Mouse (Mus musculus): ENCODE data around the gene Gm17387. TPM values are rescaled to one million over a fixed set of nuclear protein-coding genes. Genes with fewer than 3 reads are reported as not detected.

Gm17387 gene
- polyA plus RNA-seq, 1 experiment: not detected

DNA sequence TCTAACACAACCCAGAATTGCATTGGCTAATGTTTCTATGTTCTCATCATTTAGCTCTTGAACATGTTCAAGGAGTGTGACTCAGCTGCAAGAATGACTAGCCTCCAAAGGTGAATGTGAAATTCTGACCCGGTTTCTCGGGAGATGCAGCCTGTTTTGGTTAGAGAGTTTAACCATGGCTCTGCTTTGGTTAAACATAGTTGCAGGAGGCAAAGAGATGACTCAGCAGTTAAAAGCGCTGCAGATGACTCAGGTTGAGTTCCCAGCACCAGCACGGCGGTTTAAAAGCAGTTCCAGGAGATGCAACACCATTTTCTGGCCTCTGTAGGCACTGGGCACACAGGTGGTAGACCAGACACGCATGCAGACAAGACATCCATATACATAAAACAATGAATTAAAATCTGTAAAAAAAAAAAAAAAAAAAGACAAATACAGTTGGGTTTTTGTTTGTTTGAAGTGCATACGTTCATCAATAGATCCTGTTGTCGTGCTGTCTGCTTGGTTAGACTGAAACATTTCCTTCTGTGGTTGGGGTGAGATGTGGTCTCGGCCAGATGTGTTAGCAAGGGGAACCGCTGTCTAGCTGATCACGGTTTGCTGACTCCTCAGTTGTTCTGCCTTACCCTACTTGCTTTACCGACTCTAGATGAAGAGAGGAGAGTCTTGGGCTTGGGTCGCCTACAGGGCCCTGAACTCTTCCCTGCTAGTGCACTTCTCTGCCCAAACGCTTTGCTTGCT lies 29.8 kb downstream of the Gm17387 start:
- no peaks in the 10 kb centered on the region for H3K36me3 ChIP-seq (ENCODE audit: control insufficient read depth, insufficient read depth, low read length)
- peaks cover 8% of the 10 kb centered on the region for H3K4me1 ChIP-seq (ENCODE audit: control insufficient read depth, insufficient read depth, low read length)
- H3K4me3 ChIP-seq (ENCODE audit: control insufficient read depth, low read depth, low read length): no peak overlapping the region
- TF ChIP-seq POLR2A (IDR thresholded peaks at IDR 0.05; ENCODE audit: control insufficient read depth, low read depth, low read length) (no peak), CTCF (IDR thresholded peaks at IDR 0.05; ENCODE audit: control insufficient read depth, insufficient read depth, insufficient replicate concordance, low read depth, low read length) (no peak)
- no peaks in the 10 kb centered on the region; the same call in 1 of the 2 replicates for H3K27me3 ChIP-seq (ENCODE audit: control insufficient read depth, insufficient read depth, low read length)
- no peak overlapping the region for H3K27ac ChIP-seq (ENCODE audit: control insufficient read depth, insufficient read depth, low read depth, low read length)

GRCm38 (mm10) chr7:141059929-141060328 lies 31.0 kb downstream of the Gm17387 start:
- Histone ChIP-seq H3K36me3 (ENCODE audit: control insufficient read depth, insufficient read depth, low read length) (no peaks in the 10 kb centered on the region), H3K27me3 (ENCODE audit: control insufficient read depth, insufficient read depth, low read length) (no peaks in the 10 kb centered on the region; the same call in 1 of the 2 replicates), H3K4me1 (ENCODE audit: control insufficient read depth, insufficient read depth, low read length) (peaks cover 8% of the 10 kb centered on the region), H3K4me3 (ENCODE audit: control insufficient read depth, low read depth, low read length) (peak overlapping the region; percentile 87), H3K27ac (ENCODE audit: control insufficient read depth, insufficient read depth, low read depth, low read length) (no peak overlapping the region)
- TF ChIP-seq POLR2A (IDR thresholded peaks at IDR 0.05; ENCODE audit: control insufficient read depth, low read depth, low read length): no peak
- no peak for TF ChIP-seq CTCF (IDR thresholded peaks at IDR 0.05; ENCODE audit: control insufficient read depth, insufficient read depth, insufficient replicate concordance, low read depth, low read length)

DNA sequence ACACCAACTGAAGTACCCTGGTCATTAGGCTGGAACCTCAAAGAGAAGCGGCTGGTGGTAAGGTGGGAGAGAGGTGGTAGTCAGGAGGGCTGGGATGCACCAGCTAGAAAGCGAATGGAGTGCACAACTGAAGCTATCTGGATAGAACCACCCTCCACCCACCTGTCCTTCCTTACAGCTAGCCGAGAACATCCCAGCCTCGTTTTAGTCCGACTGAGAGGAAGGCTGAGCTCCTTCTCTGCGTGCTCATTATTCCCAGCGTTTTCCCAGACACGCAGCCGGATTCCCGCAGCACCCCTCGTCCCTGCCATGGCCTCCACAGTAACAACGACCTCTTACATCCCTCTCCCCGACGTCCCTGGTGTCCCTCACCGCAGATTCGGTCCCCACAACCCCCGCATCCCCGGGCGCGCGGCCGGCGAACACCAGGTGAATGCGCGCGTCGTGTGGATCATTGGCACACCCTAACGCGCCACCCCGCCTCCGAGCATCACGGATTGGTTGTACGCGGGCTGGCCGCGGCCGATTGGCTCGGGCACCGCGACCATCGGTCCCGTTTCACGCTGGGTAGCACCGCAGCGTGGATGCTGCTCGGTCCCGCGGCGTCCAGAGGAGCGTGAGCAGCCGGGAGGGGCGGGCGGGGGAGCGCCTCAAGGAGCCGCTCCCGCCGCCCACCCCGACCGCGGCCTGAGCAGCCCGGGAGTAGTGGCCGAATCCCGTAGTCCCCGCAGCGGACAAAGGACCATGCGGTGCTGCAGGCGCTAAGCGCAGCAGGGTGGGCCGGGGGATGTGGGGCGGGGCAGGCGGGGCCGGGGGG lies 31.7 kb downstream of the Gm17387 start, which contains the start of gene B4galnt4:
B4galnt4 (plus strand) TSS at position 679 of the 817 bp plus-strand sequence.
- no peak within 1 kb of the TSS for H3K27ac ChIP-seq (ENCODE audit: control insufficient read depth, insufficient read depth, low read depth, low read length)
- H3K36me3 ChIP-seq (ENCODE audit: control insufficient read depth, insufficient read depth, low read length): no peaks in the 10 kb centered on the region
- peaks cover 8% of the 10 kb centered on the region for H3K4me1 ChIP-seq (ENCODE audit: control insufficient read depth, insufficient read depth, low read length)
- peak within 1 kb of the TSS; percentile 87 for H3K4me3 ChIP-seq (ENCODE audit: control insufficient read depth, low read depth, low read length)
- no peak for TF ChIP-seq POLR2A (IDR thresholded peaks at IDR 0.05; ENCODE audit: control insufficient read depth, low read depth, low read length)
- no peak for TF ChIP-seq CTCF (IDR thresholded peaks at IDR 0.05; ENCODE audit: control insufficient read depth, insufficient read depth, insufficient replicate concordance, low read depth, low read length)
- H3K27me3 ChIP-seq (ENCODE audit: control insufficient read depth, insufficient read depth, low read length): no peaks in the 10 kb centered on the region; the same call in 1 of the 2 replicates

DNA sequence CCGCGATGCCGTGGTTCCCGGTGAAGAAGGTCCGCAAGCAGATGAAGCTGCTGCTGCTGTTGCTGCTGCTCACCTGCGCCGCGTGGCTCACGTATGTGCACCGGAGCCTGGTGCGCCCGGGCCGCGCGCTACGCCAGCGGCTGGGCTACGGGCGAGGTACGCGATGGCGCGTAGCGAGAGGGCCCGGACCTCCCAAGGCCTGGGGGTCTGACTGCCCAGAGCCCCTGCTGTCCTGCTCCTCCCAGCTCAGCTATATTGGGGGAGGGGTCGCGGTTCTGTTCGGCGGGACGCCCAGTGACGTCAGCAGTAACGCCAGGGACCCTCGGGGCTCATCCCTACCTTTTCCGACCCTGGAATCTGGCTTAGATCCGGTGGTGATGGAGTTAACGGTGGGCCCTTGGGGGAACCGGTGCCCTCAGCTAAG lies 32.4 kb downstream of the Gm17387 start:
- peak overlapping the region; percentile 87 for H3K4me3 ChIP-seq (ENCODE audit: control insufficient read depth, low read depth, low read length)
- no peak overlapping the region for H3K27ac ChIP-seq (ENCODE audit: control insufficient read depth, insufficient read depth, low read depth, low read length)
- no peak for TF ChIP-seq CTCF (IDR thresholded peaks at IDR 0.05; ENCODE audit: control insufficient read depth, insufficient read depth, insufficient replicate concordance, low read depth, low read length)
- peak; percentile 44; the same call in 1 of the 2 replicates for TF ChIP-seq POLR2A (IDR thresholded peaks at IDR 0.05; ENCODE audit: control insufficient read depth, low read depth, low read length)
- peaks cover 8% of the 10 kb centered on the region for H3K4me1 ChIP-seq (ENCODE audit: control insufficient read depth, insufficient read depth, low read length)
- no peaks in the 10 kb centered on the region; the same call in 1 of the 2 replicates for H3K27me3 ChIP-seq (ENCODE audit: control insufficient read depth, insufficient read depth, low read length)
- H3K36me3 ChIP-seq (ENCODE audit: control insufficient read depth, insufficient read depth, low read length): no peaks in the 10 kb centered on the region

GRCm38 (mm10) chr7:141062525-141062924 lies 33.6 kb downstream of the Gm17387 start:
- TF ChIP-seq POLR2A (IDR thresholded peaks at IDR 0.05; ENCODE audit: control insufficient read depth, low read depth, low read length) (no peak), CTCF (IDR thresholded peaks at IDR 0.05; ENCODE audit: control insufficient read depth, insufficient read depth, insufficient replicate concordance, low read depth, low read length) (no peak)
- Histone ChIP-seq H3K27me3 (ENCODE audit: control insufficient read depth, insufficient read depth, low read length) (no peaks in the 10 kb centered on the region; the same call in 1 of the 2 replicates), H3K4me3 (ENCODE audit: control insufficient read depth, low read depth, low read length) (no peak overlapping the region), H3K4me1 (ENCODE audit: control insufficient read depth, insufficient read depth, low read length) (peaks cover 8% of the 10 kb centered on the region), H3K27ac (ENCODE audit: control insufficient read depth, insufficient read depth, low read depth, low read length) (no peak overlapping the region), H3K36me3 (ENCODE audit: control insufficient read depth, insufficient read depth, low read length) (no peaks in the 10 kb centered on the region)

GRCm38 (mm10) chr7:141063353-141063752 lies 34.4 kb downstream of the Gm17387 start:
- Histone ChIP-seq H3K4me1 (ENCODE audit: control insufficient read depth, insufficient read depth, low read length) (peaks cover 8% of the 10 kb centered on the region), H3K4me3 (ENCODE audit: control insufficient read depth, low read depth, low read length) (no peak overlapping the region), H3K27ac (ENCODE audit: control insufficient read depth, insufficient read depth, low read depth, low read length) (no peak overlapping the region), H3K27me3 (ENCODE audit: control insufficient read depth, insufficient read depth, low read length) (no peaks in the 10 kb centered on the region; the same call in 1 of the 2 replicates), H3K36me3 (ENCODE audit: control insufficient read depth, insufficient read depth, low read length) (no peaks in the 10 kb centered on the region)
- TF ChIP-seq POLR2A (IDR thresholded peaks at IDR 0.05; ENCODE audit: control insufficient read depth, low read depth, low read length) (no peak), CTCF (IDR thresholded peaks at IDR 0.05; ENCODE audit: control insufficient read depth, insufficient read depth, insufficient replicate concordance, low read depth, low read length) (no peak)

DNA sequence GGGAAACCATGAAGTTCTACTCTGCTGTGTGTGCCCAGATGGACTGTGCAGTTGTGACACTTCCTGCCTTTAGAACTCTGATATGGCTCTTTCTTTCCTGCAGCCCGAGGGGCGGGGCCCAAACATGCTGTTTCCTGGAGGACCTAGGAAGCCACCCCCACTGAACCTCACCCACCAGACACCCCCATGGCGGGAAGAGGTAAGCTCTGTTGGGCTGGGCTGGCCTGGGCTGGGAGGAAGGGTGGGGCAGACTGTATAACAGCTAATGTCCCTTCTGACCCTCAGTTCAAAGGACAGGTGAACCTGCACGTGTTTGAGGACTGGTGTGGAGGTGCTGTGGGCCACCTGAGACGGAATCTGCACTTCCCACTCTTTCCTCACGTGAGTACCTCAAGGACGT lies 35.2 kb downstream of the Gm17387 start:
- Histone ChIP-seq H3K27ac (ENCODE audit: control insufficient read depth, insufficient read depth, low read depth, low read length) (no peak overlapping the region), H3K4me1 (ENCODE audit: control insufficient read depth, insufficient read depth, low read length) (peaks cover 8% of the 10 kb centered on the region), H3K27me3 (ENCODE audit: control insufficient read depth, insufficient read depth, low read length) (no peaks in the 10 kb centered on the region; the same call in 1 of the 2 replicates), H3K4me3 (ENCODE audit: control insufficient read depth, low read depth, low read length) (no peak overlapping the region), H3K36me3 (ENCODE audit: control insufficient read depth, insufficient read depth, low read length) (no peaks in the 10 kb centered on the region)
- TF ChIP-seq CTCF (IDR thresholded peaks at IDR 0.05; ENCODE audit: control insufficient read depth, insufficient read depth, insufficient replicate concordance, low read depth, low read length): no peak
